Mouse (Mus musculus) R1 (cell line): ENCODE results near the gene Vmn1r44.
"Not testable (repeated sequence)": the region's sequence is repeated elsewhere in the genome, so short reads cannot be mapped to it uniquely, and the experiment has no call there.

Experiments
- DNase-seq: peaks from one replicate; pipeline ENCODE4 v3.0.0-alpha.2; 2018; ENCODE audit warnings: low read depth, low spot score

The Vmn1r44 gene

GRCm38 (mm10) chr6:89883360-89883759 lies at the start of gene Vmn1r44:
TSS of gene Vmn1r44 (plus strand) at chr6:89883660.
- no peak for DNase-seq

- DNase-seq = no peak
Measured at GRCm38 (mm10) chr6:89857552-89857951, 25.9 kb upstream of the Vmn1r44 start.

DNA sequence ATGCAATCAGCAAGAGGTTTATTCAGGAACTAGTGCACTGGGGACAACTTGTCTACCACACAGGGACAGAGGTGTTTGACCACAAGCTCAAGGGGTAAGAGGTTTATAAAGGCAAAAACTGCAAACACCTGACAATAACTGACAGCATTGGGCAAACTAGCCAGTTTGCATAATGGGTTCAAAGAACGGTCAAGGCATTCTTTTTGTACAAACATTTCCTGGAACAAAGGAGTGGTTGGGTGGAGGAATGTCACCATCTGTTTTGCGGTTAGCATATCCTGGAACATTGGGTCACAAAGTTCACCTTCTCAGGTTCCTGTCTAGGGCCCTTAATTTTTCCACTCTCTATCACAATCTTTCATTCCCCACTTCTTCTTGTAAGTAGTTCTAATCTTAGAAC lies 23.6 kb upstream of the Vmn1r44 start:
- peak; percentile 89 for DNase-seq

DNA sequence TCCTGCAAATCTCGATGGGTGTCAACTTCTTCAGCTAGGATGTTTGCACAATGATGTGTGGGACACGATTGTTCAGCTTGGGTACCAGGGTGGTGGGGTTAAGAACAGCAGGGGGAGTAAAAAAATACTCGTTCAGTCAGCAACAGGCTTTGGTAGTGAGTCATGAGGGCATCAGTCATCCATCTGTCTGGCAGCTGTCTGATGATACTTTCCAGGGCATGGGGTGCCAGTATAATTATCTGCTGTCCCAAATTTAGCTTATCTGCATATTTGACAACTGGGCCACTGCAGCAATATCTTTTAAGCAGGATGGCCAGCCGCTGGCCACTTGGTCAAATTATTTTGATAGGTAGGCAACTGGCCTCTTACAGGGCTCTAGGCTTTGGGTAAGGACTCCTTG lies 19.7 kb upstream of the Vmn1r44 start:
- no peak for DNase-seq

DNA sequence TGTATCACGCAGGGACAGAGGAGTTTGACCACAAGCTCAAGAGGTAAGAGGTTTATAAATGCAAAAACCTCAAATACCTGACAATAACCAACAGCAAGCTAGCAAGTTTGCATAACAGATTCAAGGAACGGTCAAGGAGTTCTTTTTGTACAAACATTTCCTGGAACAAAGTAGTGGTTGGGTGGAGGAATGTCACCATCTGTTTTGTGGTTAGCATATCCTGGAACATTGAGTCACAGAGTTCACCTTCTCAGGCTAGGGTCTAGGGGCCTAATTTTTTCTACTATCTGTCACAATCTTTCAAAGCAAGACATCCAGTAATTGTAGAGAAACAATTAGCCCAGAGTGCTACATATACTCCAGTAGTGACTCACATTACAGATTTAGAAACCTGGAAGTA lies 16.2 kb upstream of the Vmn1r44 start:
- peak; percentile 78 for DNase-seq

GRCm38 (mm10) chr6:89867976-89868375 lies 15.5 kb upstream of the Vmn1r44 start:
- peak; percentile 74 for DNase-seq

- not testable (repeated sequence) for DNase-seq
Measured at GRCm38 (mm10) chr6:89876313-89876712, 7.1 kb upstream of the Vmn1r44 start, which contains the start of the genes Vmn1r42 and Vmn1r43. TSS of gene Vmn1r42 (minus strand) at chr6:89876413. TSS of gene Vmn1r43 (minus strand) at chr6:89876413.

DNA sequence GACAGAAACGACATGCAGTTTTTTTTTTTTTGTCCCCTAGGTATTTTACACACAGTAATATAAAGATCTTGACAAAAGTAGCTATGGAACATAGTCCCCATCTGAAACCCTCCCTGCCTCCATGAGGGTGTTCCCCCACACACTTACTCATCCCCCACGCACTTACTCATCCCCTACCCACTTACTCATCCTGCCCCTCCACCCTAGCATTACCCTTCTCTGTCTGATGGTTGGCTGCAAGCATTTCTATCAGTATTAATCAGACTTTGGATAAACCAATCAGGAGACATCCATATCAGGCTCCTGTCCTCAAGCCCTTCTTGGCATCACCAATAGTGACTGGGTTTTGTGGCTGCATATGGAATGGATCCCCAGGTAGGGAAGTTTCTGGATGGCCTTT lies 6.5 kb upstream of the Vmn1r44 start:
- DNase-seq = no peak

GRCm38 (mm10) chr6:89880867-89881266 lies 2.6 kb upstream of the Vmn1r44 start:
- DNase-seq = no peak

- DNase-seq = no peak
Measured at GRCm38 (mm10) chr6:89883812-89884211, 352 bp downstream of the Vmn1r44 start.

GRCm38 (mm10) chr6:89940498-89940897 lies 57.0 kb downstream of the Vmn1r44 start, which contains the start of gene Vmn1r45:
TSS of gene Vmn1r45 (minus strand) at chr6:89940598.
- DNase-seq = not testable (repeated sequence)

GRCm38 (mm10) chr6:89940926-89941325 lies 57.5 kb downstream of the Vmn1r44 start:
- no peak for DNase-seq
